Mouse (Mus musculus) brain, embryonic 14.5 days (tissue): Measurements from ENCODE around the gene Tbc1d14. TPM values are rescaled to one million over a fixed set of nuclear protein-coding genes. Genes with fewer than 3 reads are reported as not detected.

ENCODE experiments used
- DNase-seq: peaks from one replicate; pipeline ENCODE4 v3.0.0-alpha.2; 2011; ENCODE audit warnings: low read depth
- CTCF ChIP-seq: fragments of 200-500 bp; IDR thresholded peaks from 2 replicates; pipeline ENCODE4 v1.5.1; 2012; ENCODE audit warnings: inconsistent platforms, mild to moderate bottlenecking, moderate library complexity, borderline replicate concordance; ENCODE audit not compliant: insufficient read depth, insufficient read length; ENCODE audit errors: extremely low read depth
- POLR2A ChIP-seq: fragments of 200-500 bp; IDR thresholded peaks from 2 replicates; pipeline ENCODE4 v1.6.1; 2012; ENCODE audit warnings: mild to moderate bottlenecking, inconsistent platforms, borderline replicate concordance; ENCODE audit not compliant: poor library complexity, insufficient read depth, insufficient read length, severe bottlenecking; ENCODE audit errors: extremely low read depth
- polyA plus RNA-seq: library from polyadenylated mRNA; depleted of rRNA; stranded (reverse); fragments of >200 nt; gene quantifications from 2 replicates; pipeline ENCODE4 v1.2.3, GENCODE M21; 2012; rRNA removed

Gene Tbc1d14
- 90.2 and 106 TPM in 2 replicates for polyA plus RNA-seq

DNA sequence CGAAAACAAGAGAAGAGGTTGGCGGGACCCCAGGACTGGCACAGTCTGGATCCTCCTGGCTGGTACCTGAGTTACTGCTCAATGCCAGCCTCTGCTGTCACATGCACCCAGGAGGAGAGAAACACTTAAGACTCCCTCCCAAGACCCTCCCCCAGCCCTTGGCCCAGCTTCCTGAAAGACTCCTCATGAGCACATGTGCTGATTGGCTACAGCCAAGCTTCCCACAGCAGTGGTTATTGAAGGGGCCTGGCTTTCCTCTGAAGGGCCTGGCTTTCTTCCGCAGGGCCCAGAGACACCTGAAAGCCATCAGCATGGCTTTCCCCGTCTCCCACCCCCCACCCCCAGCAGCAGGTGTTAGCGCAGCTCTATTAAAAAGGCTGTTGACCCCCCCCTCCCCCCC lies at the start of gene Tbc1d14:
Gene Tbc1d14, minus strand, starts transcription at position 101 of the 400 bp plus-strand sequence.
- no peak for DNase-seq
- TF ChIP-seq CTCF (no peak), POLR2A (no peak)

DNA sequence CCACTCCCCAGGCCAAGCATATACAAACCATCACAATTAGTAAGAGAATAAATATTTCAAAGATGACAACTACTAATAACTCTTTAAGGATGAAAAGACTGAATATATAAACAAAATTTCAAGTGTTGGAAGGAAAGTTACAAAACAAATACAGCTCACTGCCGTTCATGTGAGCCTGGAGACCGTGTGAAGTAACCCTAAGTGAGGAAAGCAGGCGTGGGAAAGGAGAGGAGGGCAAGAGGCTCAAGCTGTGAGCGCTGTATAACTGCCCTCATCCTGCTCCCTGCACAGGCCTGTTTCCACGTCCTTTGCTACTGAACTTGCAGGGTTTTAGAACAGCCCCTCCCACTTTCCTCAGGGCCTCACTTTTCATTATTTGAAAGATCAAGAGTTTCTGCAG lies 32.5 kb upstream of the Tbc1d14 start:
- DNase-seq, result no peak
- TF ChIP-seq POLR2A (no peak), CTCF (no peak)

DNA sequence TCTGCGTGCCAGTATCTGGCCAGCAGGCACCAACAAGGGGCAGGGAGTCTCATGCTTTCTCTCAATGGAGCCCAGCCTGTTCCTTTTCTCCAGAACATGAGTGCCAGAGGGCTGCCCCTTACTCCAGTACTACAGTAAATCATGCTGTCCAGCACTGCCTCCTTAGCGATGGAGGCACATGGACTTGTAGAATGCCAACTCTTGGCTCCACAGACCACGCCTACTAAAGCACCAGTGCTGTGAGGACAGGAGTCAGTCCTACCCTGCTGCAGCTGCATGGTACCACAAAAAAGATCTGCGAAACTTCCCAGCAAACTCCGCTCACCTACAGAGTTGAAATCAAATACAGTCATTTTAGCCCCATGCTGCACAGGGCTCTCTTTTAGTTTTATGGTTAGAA lies 30.6 kb upstream of the Tbc1d14 start:
- no peak for TF ChIP-seq POLR2A
- no peak for TF ChIP-seq CTCF
- DNase-seq, result no peak

DNA sequence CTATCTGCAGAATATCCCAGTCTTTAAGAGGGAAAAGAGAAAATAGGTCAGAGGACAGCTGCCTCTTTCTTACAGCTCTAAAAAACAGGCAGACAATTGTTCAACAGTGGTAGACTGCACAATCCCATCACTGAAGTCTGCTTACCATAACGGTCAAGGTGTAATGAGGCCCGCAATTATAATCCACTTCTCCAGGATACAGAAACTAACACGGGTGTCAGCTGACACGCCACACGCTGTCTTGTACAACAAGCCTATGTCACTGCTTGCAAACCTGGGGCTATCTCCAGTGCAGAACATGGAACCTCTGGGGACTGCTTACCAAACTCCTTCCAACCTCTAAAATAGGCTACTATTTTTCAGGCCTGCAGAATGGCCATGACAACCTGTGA lies 28.0 kb upstream of the Tbc1d14 start:
- TF ChIP-seq CTCF (no peak), POLR2A (no peak)
- DNase-seq, result no peak

DNA sequence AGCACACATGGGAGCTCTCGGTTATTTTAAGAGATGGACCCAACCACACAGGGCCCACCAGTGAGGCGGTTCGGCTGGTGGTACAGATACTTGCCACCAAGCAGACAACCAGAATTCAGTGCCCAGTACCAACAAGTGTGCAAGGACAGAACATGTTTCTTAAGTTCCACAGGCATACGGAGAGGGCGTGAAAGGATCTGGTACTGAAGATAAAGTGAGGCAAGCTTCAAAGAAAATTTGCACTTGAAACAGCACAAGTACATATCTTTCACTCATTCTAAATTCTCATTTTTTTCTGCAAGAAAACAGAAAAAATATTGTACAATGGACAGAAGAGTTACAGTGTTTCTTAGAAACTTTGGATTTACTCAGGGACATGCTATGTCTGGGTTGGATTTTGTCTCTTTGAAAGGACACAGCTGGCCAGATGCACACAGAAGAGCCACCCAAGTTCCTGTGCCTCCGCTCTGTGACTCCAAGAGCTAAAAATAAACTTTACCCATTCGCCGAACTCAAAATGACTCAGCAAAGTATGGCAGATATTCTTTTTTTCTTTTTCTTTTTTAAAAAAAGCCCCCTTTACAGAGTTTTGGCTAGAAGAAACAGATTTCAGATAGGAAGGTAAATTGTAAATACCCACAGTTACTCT lies 27.5 kb upstream of the Tbc1d14 start:
- TF ChIP-seq CTCF (no peak), POLR2A (no peak)
- DNase-seq, result no peak

DNA sequence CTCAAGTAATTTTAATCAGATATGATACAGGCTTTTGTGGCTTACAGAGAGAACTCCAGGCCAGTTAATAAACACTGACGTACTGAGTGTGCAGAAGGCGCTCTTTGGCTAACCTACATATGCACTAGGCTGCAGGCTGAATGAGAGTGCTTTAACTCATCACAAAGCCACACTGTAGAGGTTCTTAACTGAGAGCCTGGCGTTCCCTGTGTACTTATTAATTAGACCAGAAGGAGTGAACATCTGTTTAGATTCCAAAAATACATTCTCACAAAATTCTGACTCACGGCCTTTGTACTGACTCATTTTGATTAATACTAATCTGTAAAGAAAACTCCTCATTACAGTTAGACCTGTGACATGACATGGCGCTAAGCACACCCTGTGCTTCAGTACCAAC lies 25.8 kb upstream of the Tbc1d14 start:
- no peak for DNase-seq
- TF ChIP-seq CTCF (no peak), POLR2A (no peak)

DNA sequence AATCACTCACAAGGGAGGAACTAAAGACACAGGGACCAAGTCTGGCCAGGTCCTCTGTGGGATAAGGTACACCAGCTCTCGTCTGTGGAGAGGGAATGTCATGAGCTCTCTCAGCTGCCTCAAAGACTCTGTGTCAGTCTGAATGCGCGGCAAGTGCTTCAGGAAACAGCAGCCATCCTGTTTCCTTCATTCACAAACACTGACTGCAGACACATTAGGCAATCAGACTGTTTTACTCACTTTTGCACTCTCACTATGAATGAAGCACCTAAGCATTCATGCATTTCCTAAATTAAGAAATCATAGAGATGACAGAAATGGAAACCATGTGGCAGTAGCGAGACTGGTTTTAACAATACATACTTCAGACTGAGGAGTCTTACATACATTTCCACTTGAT lies 25.3 kb upstream of the Tbc1d14 start:
- no peak for DNase-seq
- TF ChIP-seq POLR2A (no peak), CTCF (no peak)

DNA sequence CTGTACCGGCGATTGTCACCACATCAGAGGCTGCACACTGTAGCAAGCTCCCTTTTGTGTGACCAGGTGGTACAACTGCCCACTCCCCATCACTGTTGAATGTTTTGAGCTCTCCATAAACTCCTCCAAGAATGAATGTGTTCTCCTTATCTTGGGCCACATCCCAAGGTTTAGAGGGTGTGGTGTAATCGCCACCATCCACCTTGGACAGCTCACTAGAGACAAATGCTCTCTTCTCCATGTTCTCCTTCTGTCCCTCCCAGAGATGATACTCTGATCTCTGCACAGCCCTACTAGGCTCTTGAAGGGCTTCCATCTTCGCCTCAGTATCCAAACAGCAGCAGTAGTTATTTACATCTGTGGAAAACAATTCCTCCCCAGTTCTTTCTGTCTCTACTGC lies 21.0 kb upstream of the Tbc1d14 start:
- no peak for TF ChIP-seq CTCF
- no peak for TF ChIP-seq POLR2A
- DNase-seq, result no peak

DNA sequence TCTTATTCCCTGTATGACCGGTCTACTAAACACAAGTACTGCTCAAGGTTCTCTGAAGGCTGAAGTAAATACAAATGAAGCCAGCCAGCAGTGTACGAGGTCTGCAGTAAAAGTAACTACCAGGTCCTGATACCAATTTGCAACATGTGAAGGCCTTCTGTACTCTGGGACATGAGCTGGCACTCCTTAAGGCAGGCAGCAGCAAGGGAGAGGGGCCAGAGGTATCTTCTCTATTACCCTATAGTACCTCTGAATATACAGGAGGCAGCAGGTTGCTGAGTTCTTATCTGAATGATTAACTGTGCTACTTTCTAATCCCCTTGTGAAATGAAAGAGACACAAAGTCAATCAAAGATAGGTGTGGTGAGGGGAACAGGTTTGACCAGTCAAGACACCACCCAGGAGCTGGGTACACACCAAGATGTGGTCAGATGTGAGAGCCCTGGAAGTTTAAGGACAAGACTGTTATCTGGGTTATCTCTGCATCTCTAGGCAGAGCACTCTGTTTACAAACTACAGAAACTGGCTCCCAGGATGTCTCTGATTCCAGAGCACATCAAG lies 15.9 kb upstream of the Tbc1d14 start:
- TF ChIP-seq POLR2A (no peak), CTCF (no peak)
- no peak for DNase-seq

DNA sequence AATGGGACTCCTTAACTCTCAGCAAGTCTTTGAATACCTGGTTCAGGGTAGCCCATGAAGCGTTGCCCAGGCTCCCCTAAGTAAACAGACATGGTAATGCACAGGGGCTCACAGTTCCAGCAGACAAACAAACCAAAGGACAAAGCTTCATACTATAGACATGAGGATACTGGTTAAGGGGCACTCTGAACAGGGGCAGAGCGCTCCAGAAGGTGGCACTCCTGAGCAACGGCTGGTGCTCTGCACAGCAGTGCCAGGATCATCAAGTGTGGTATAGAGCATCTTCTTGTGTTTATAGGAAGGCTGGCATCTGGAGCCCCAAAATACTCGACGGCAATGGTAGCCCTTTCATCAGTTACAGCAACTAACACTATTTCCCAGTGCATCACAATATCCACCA lies 10.0 kb upstream of the Tbc1d14 start:
- TF ChIP-seq POLR2A, result no peak
- peak; percentile 62 for TF ChIP-seq CTCF
- peak; percentile 42 for DNase-seq

DNA sequence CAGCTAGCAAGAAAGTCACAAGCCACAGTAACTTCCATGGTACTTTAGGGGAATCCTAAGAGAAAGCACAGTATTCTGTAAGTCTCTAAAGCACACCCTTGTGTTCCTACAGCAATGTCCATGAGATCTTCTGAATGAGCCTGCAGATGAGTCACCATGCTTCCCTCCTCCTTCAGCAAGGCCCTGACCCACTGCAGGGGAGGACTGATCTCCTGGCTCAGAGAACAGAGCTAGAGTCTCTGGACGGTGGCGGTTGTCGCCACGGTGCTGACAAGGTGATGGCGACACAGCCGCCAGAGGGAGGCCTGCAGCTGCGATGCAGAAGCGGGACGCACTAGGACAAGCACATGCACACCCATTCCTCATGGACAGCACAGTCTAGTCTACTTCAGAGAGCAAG lies 9.0 kb upstream of the Tbc1d14 start:
- DNase-seq, result no peak
- no peak for TF ChIP-seq CTCF
- no peak for TF ChIP-seq POLR2A

DNA sequence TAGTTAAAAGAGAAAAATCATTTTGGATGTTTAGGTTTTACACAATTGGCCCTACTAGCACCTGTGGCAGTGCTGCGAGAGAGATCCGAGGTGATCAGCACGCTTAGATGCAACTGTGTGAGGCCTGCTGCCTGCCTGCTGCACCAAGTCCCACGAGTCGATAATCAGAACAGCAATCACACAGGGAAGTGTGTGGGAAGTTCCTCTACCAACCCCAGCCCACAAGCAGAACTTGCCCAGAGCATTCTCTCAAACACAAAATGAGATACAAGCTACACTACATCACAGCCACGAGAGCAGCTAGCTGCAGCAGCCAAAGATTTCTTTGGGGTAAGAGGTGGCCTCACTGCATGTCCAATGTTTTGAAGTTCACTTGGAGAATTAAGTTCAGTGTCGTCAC lies 8.4 kb upstream of the Tbc1d14 start:
- no peak for DNase-seq
- TF ChIP-seq POLR2A (no peak), CTCF (no peak)
